Comparison of ENCODE assay signal across 26 mouse cellular contexts in the genomic region with DNA sequence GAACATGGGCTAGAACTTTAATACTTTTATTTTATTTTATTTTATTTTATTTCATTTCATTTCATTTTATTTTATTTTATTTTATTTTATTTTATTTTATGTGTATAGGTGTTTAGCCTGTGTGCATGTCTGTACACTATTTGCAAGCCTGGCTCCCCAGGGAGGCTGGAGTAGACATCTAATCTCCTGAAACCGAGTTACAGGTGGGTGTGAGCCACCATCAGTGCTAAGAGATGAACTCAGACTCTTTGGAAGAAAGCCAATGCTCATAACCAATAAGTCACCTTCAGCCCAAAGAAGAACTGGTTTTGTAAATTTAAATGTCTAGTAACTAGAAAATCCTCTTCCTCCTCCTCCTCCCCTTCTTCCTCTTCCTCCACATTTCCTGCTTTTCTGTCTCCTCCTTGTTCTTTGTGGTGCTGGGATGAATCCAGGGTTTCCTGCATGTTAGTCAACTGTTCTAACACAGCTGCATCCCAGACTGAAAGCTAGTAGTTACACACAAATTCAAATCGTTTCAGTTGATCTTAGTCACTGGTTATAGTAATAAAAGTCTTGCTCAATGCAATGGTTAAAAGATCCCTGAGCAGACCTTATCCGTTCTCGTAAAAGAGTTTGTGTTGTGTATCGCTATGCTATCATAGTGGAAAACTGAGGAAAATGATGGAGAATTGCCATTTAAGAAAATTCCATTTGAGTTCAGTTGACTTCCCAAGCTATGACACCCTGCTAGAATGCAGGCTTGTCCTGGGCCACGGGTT. TPM values are rescaled to one million over a fixed set of nuclear protein-coding genes. Genes with fewer than 3 reads are reported as not detected.
DNase-seq lines count a peak whose midpoint lies in the region; ATAC-seq and TF ChIP-seq lines count a peak whose summit lies in the region.
"Had no signal": no experiment of that assay in that cellular context is flagged by ENCODE, and none has a peak within 500 bp of the region (broad histone marks: within the 10 kb centered on the region; RNA-seq: fewer than 3 reads in every experiment).

No protein-coding gene starts in this region.

- peak; percentile 24 for DNase-seq in embryonic facial prominence, embryonic 14.5 days (ENCODE audit: low spot score)
- no peak for DNase-seq in embryonic facial prominence, embryonic 10.5 days (ENCODE audit: low spot score)
- DNase-seq in intestine, embryonic 14.5 days (ENCODE audit: low spot score), result no peak
- DNase-seq in adrenal gland, postnatal 25 days, result no peak
- DNase-seq in lung, postnatal 14 days, result no peak
- no peak for DNase-seq in adrenal gland, postnatal 4 days (ENCODE audit: low spot score in 2 of 2)
- DNase-seq: adrenal gland, adult 8-10 months; adrenal gland, postnatal 36 days; cerebellum, adult 11 months; cerebellum, adult 2 months; cerebellum, adult 9-11 months; cerebellum, postnatal 25 days; gastrocnemius, postnatal 14 days; heart, adult 11 months; heart, postnatal 10 days; heart, postnatal 4 days had no signal

- H3K4me3 ChIP-seq in embryonic facial prominence, embryonic 14.5 days (ENCODE audit: low read depth, low read length), result no peak overlapping the region
- no peak overlapping the region for H3K4me3 ChIP-seq in embryonic facial prominence, embryonic 10.5 days
- no peak overlapping the region for H3K4me3 ChIP-seq in intestine, embryonic 14.5 days (ENCODE audit: low read depth, low read length)
- H3K4me3 ChIP-seq in intestine, postnatal 0 days (ENCODE audit: low read depth, low read length), result no peak overlapping the region
- no peak overlapping the region for H3K4me3 ChIP-seq in stomach, embryonic 15.5 days (replicated peaks)
- H3K4me3 ChIP-seq: embryonic facial prominence, embryonic 13.5 days; forebrain, embryonic 10.5 days; forebrain, embryonic 13.5 days had no signal

- no peak for TF ChIP-seq CTCF in intestine, postnatal 0 days (IDR thresholded peaks at IDR 0.05; ENCODE audit: low read depth)

- 75% methylated on average over 6 of the region's 6 CpGs for WGBS in embryonic facial prominence, embryonic 14.5 days
- 81% methylated on average over 6 of the region's 6 CpGs for WGBS in embryonic facial prominence, embryonic 10.5 days
- WGBS in intestine, embryonic 14.5 days, result 63% methylated on average over 6 of the region's 6 CpGs
- 29% methylated on average over 6 of the region's 6 CpGs for WGBS in intestine, postnatal 0 days
- 58% methylated on average over 6 of the region's 6 CpGs for WGBS in stomach, embryonic 15.5 days

- H3K9ac ChIP-seq in embryonic facial prominence, embryonic 14.5 days (ENCODE audit: low read depth, low read length), result no peak overlapping the region
- no peak overlapping the region for H3K9ac ChIP-seq in intestine, embryonic 14.5 days (ENCODE audit: low read length)
- H3K9ac ChIP-seq in intestine, postnatal 0 days (ENCODE audit: low read depth, low read length), result no peak overlapping the region
- H3K9ac ChIP-seq in stomach, embryonic 15.5 days, result no peak overlapping the region
- H3K9ac ChIP-seq: embryonic facial prominence, embryonic 13.5 days; forebrain, embryonic 13.5 days; hindbrain, embryonic 14.5 days had no signal

- ATAC-seq in embryonic facial prominence, embryonic 14.5 days (ENCODE audit: low read depth), result no peak
- ATAC-seq in intestine, embryonic 14.5 days (replicated peaks; ENCODE audit: low FRiP score, low TSS enrichment, low read depth), result no peak
- ATAC-seq in intestine, postnatal 0 days, result peak; percentile 54
- no peak for ATAC-seq in stomach, embryonic 15.5 days (ENCODE audit: insufficient read depth, low FRiP score, low read depth)
- ATAC-seq: activated CD4-positive, CD25-positive, alpha-beta regulatory T cell, adult 4 months; forebrain, embryonic 13.5 days; forebrain, embryonic 16.5 days; hindbrain, postnatal 0 days had no signal

- no peaks in the 10 kb centered on the region for H3K36me3 ChIP-seq in embryonic facial prominence, embryonic 14.5 days (ENCODE audit: control insufficient read depth, insufficient read depth, low read length)
- no peaks in the 10 kb centered on the region for H3K36me3 ChIP-seq in embryonic facial prominence, embryonic 10.5 days (replicated peaks)
- H3K36me3 ChIP-seq in intestine, embryonic 14.5 days (ENCODE audit: control insufficient read depth, insufficient read depth, low read length), result no peaks in the 10 kb centered on the region
- H3K36me3 ChIP-seq in intestine, postnatal 0 days (ENCODE audit: control insufficient read depth, insufficient read depth), result no peaks in the 10 kb centered on the region
- H3K36me3 ChIP-seq in stomach, embryonic 15.5 days, result no peaks in the 10 kb centered on the region
- H3K36me3 ChIP-seq: embryonic facial prominence, embryonic 13.5 days; forebrain, embryonic 10.5 days had no signal

- no peak overlapping the region for H3K27ac ChIP-seq in embryonic facial prominence, embryonic 14.5 days (replicated peaks; ENCODE audit: low read depth, low read length)
- H3K27ac ChIP-seq in embryonic facial prominence, embryonic 10.5 days (replicated peaks), result no peak overlapping the region
- peak overlapping the region; percentile 23; the same call in 1 of the 2 replicates for H3K27ac ChIP-seq in intestine, embryonic 14.5 days (ENCODE audit: low read depth)
- H3K27ac ChIP-seq in intestine, postnatal 0 days (ENCODE audit: low read depth, low read length), result peak overlapping the region; percentile 15; the same call in 1 of the 2 replicates
- peak overlapping the region; percentile 9; the same call in 1 of the 2 replicates for H3K27ac ChIP-seq in stomach, embryonic 15.5 days
- H3K27ac ChIP-seq: embryonic facial prominence, embryonic 13.5 days; forebrain, embryonic 10.5 days; forebrain, embryonic 13.5 days; hindbrain, embryonic 14.5 days; hindbrain, postnatal 0 days had no signal

- H3K9me3 ChIP-seq in embryonic facial prominence, embryonic 14.5 days (ENCODE audit: control insufficient read depth, low read length), result no peaks in the 10 kb centered on the region
- no peaks in the 10 kb centered on the region for H3K9me3 ChIP-seq in embryonic facial prominence, embryonic 10.5 days
- H3K9me3 ChIP-seq in intestine, embryonic 14.5 days (ENCODE audit: control insufficient read depth, low read length), result no peaks in the 10 kb centered on the region
- no peaks in the 10 kb centered on the region for H3K9me3 ChIP-seq in intestine, postnatal 0 days (ENCODE audit: control insufficient read depth)
- H3K9me3 ChIP-seq in stomach, embryonic 15.5 days, result no peaks in the 10 kb centered on the region
- H3K9me3 ChIP-seq: embryonic facial prominence, embryonic 13.5 days; forebrain, embryonic 10.5 days; forebrain, embryonic 13.5 days had no signal

- H3K27me3 ChIP-seq in embryonic facial prominence, embryonic 14.5 days (replicated peaks; ENCODE audit: control insufficient read depth, insufficient read depth, low read length), result no peaks in the 10 kb centered on the region
- no peaks in the 10 kb centered on the region for H3K27me3 ChIP-seq in embryonic facial prominence, embryonic 10.5 days (replicated peaks; ENCODE audit: low read depth, poor library complexity, severe bottlenecking)
- no peaks in the 10 kb centered on the region for H3K27me3 ChIP-seq in intestine, embryonic 14.5 days (replicated peaks; ENCODE audit: control insufficient read depth, insufficient read depth, low read length)
- H3K27me3 ChIP-seq in intestine, postnatal 0 days (replicated peaks; ENCODE audit: control insufficient read depth, insufficient read depth, low read length), result no peaks in the 10 kb centered on the region
- H3K27me3 ChIP-seq in stomach, embryonic 15.5 days (replicated peaks), result no peaks in the 10 kb centered on the region
- H3K27me3 ChIP-seq: embryonic facial prominence, embryonic 13.5 days; forebrain, embryonic 13.5 days had no signal

- no peaks in the 10 kb centered on the region for H3K4me1 ChIP-seq in embryonic facial prominence, embryonic 14.5 days (ENCODE audit: control insufficient read depth, insufficient read depth, low read length)
- no peaks in the 10 kb centered on the region for H3K4me1 ChIP-seq in embryonic facial prominence, embryonic 10.5 days
- 0 out of 2 replicates have a peak, but pooled peaks cover 6% of the 10 kb centered on the region for H3K4me1 ChIP-seq in intestine, embryonic 14.5 days (replicated peaks; ENCODE audit: control insufficient read depth, insufficient read depth, low read length)
- H3K4me1 ChIP-seq in intestine, postnatal 0 days (replicated peaks; ENCODE audit: control insufficient read depth, insufficient read depth, low read length), result no peaks in the 10 kb centered on the region; the same call in none of the 2 replicates
- H3K4me1 ChIP-seq in stomach, embryonic 15.5 days, result no peaks in the 10 kb centered on the region
- H3K4me1 ChIP-seq: embryonic facial prominence, embryonic 13.5 days; forebrain, embryonic 10.5 days; forebrain, embryonic 13.5 days had no signal

- no peak overlapping the region for H3K4me2 ChIP-seq in embryonic facial prominence, embryonic 14.5 days (ENCODE audit: low read depth, low read length)
- H3K4me2 ChIP-seq in intestine, embryonic 14.5 days (ENCODE audit: low read length), result no peak overlapping the region
- H3K4me2 ChIP-seq in intestine, postnatal 0 days (replicated peaks; ENCODE audit: low read depth), result peak overlapping the region; percentile 54
- H3K4me2 ChIP-seq in stomach, embryonic 15.5 days, result no peak overlapping the region
- H3K4me2 ChIP-seq: embryonic facial prominence, embryonic 13.5 days; forebrain, embryonic 13.5 days; heart, embryonic 11.5 days; hindbrain, embryonic 14.5 days had no signal

RNA-seq across cellular contexts. Expression of a gene that starts 17.5 kb away (rescaled TPM):
- 3.5 and 4.1 TPM in 2 replicates for polyA plus RNA-seq in embryonic facial prominence, embryonic 14.5 days (2014; fragmentation: Nextera tagmentation; extraction: Ambion mirVana)
- polyA plus RNA-seq in embryonic facial prominence, embryonic 10.5 days (2016; fragmentation: Nextera tagmentation; extraction: Ambion mirVana), result 4.0 and 4.1 TPM in 2 replicates
- 19.9 and 20.4 TPM in 2 replicates for polyA plus RNA-seq in intestine, embryonic 14.5 days (2014; fragmentation: Nextera tagmentation; extraction: Ambion mirVana)
- 14.2 and 17.3 TPM in 2 replicates for polyA plus RNA-seq in intestine, postnatal 0 days (2015; fragmentation: Nextera tagmentation; extraction: Ambion mirVana)
- polyA plus RNA-seq in stomach, embryonic 15.5 days (2015; fragmentation: Nextera tagmentation; extraction: Ambion mirVana), result 14.3 and 16.2 TPM in 2 replicates
- total RNA-seq in adrenal gland, postnatal 25 days (2021), result 274 and 367 TPM in 2 replicates
- total RNA-seq in adrenal gland, postnatal 4 days (2021), result 100 to 1,000 TPM; 148 to 149 TPM

Comparison
In these comparisons a context has a peak if more than half of its experiments do, and no peak if none do; other contexts are left out.
1. H3K27ac ChIP-seq: peak in intestine, embryonic 14.5 days (single experiment), intestine, postnatal 0 days (single experiment) and stomach, embryonic 15.5 days (single experiment); none in embryonic facial prominence, embryonic 14.5 days (single experiment) and embryonic facial prominence, embryonic 10.5 days (single experiment).